Mouse (Mus musculus) ES-Bruce4 (cell line): ENCODE results near the gene Kcnq1.

Experiments used
- CTCF ChIP-seq: IDR thresholded peaks from one replicate; pipeline ENCODE4 v1.8.1; 2011; ENCODE audit warnings: low read depth, low read length
- EP300 ChIP-seq: IDR thresholded peaks from 2 replicates; pipeline ENCODE4 v1.6.1; 2011; ENCODE audit warnings: low read depth, low read length; ENCODE audit not compliant: insufficient read depth
- POLR2A ChIP-seq: IDR thresholded peaks from one replicate; pipeline ENCODE4 v1.8.1; 2011; ENCODE audit warnings: low read length; ENCODE audit not compliant: insufficient read depth

- TF ChIP-seq EP300 (no peak), POLR2A (no peak), CTCF (no peak)
Observed at GRCm38 (mm10) chr7:143357109-143357508, 250.9 kb downstream of the Kcnq1 start.
